Mouse (Mus musculus) heart, embryonic 12.5 days (tissue): Measurements from ENCODE around the gene Fndc3b. TPM values are rescaled to one million over a fixed set of nuclear protein-coding genes. Genes with fewer than 3 reads are reported as not detected.

Experiments
- ATAC-seq: fragments of 200-750 bp; cut with Nextera tagmentation; 2 replicates; pipeline ENCODE4 v1.8.0; 2017; ENCODE audit warnings: moderate TSS enrichment, moderate library complexity; ENCODE audit not compliant: insufficient number of reproducible peaks, low FRiP score
- H3K27ac ChIP-seq: fragments of 300-500 bp; sonication (generic); 2 replicates; pipeline ENCODE4 v1.5.1; 2016; ENCODE audit warnings: mild to moderate bottlenecking, moderate library complexity; ENCODE audit not compliant: poor library complexity, severe bottlenecking
- H3K27me3 ChIP-seq: fragments of 300-500 bp; sonication (generic); replicated peaks from 2 replicates; pipeline ENCODE4 v1.6.1; 2016; ENCODE audit warnings: mild to moderate bottlenecking, moderate library complexity
- H3K36me3 ChIP-seq: fragments of 300-500 bp; sonication (generic); 2 replicates; pipeline ENCODE4 v1.6.1; 2016; ENCODE audit warnings: mild to moderate bottlenecking, moderate library complexity
- H3K4me1 ChIP-seq: fragments of 300-500 bp; sonication (generic); replicated peaks from 2 replicates; pipeline ENCODE4 v1.6.1; 2016; ENCODE audit warnings: mild to moderate bottlenecking
- H3K4me2 ChIP-seq: fragments of 300-500 bp; sonication (generic); 2 replicates; pipeline ENCODE4 v1.6.1; 2016; ENCODE audit warnings: mild to moderate bottlenecking, moderate library complexity
- H3K4me3 ChIP-seq: fragments of 300-500 bp; sonication (generic); 2 replicates; pipeline ENCODE4 v1.5.1; 2016; ENCODE audit warnings: mild to moderate bottlenecking
- H3K9ac ChIP-seq: fragments of 300-500 bp; sonication (generic); 2 replicates; pipeline ENCODE4 v1.6.1; 2016; ENCODE audit warnings: mild to moderate bottlenecking, moderate library complexity
- H3K9me3 ChIP-seq: fragments of 300-500 bp; sonication (generic); replicated peaks from 2 replicates; pipeline ENCODE4 v1.6.1; 2016; ENCODE audit warnings: mild to moderate bottlenecking, moderate library complexity
- WGBS: fragments of 180-500 bp; shearing (Covaris S2); methylation state at CpG from one replicate; pipeline ENCODE4 v1.1.7; 2016; 5-methylcytosine and 5-hydroxymethylcytosine counted together
- polyA plus RNA-seq: library from polyadenylated mRNA; unstranded; fragments of >200 nt; fragmentation: Nextera tagmentation; extraction: Ambion mirVana; gene quantifications from 2 replicates; pipeline ENCODE4 v1.2.1, GENCODE M21; 2016

Fndc3b gene
- polyA plus RNA-seq, 1 experiment from 2014 or later = 36.8 TPM

DNA sequence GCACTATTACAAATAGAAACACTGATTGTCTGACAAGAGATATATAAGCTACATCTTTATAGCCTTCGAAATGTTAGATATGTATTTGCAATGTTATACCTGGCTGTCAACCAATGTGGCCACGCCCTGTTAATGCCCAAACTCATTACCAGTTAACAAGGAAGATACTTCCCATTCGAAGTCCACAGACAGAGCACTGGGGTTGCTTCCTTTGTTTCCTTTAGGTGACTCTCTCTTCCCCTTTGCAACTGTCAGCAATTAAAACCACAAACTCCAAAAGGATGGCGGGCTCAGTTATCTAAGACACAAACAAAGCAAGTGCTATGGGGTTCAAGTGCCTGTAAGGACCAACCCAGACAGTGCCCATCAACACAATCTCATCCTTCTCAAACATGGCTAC lies 43.8 kb downstream of the Fndc3b start:
- H3K9ac ChIP-seq = no peak overlapping the region
- no peak overlapping the region for H3K4me3 ChIP-seq
- WGBS = 71% methylated on average over 4 of the region's 4 CpGs
- H3K9me3 ChIP-seq = no peaks in the 10 kb centered on the region
- H3K4me1 ChIP-seq = peaks cover 84% of the 10 kb centered on the region
- no peak overlapping the region for H3K4me2 ChIP-seq
- no peak for ATAC-seq
- H3K36me3 ChIP-seq = no peaks in the 10 kb centered on the region; the same call in 1 of the 2 replicates
- no peaks in the 10 kb centered on the region for H3K27me3 ChIP-seq
- H3K27ac ChIP-seq = no peak overlapping the region

DNA sequence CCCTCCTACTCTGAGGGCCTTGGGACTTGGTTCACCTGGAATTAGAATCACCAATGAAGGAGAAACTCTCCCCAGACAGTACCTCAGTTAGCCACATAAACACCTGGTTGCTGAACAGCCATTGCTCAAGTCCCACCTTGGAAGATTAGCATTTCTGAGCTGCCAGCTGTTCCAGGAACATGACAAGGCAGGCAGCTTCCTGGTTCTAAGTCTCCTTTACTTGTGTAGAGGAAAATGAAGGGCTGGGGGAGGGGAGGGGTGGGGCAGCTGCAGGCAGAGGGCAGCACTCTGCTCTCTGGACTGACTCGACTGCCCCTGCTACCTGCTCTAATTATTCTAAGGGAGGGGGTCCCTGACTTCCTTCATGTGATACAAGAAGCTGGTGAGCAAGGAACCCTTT lies 45.8 kb downstream of the Fndc3b start:
- Histone ChIP-seq H3K27ac (peak overlapping the region; percentile 1), H3K36me3 (no peaks in the 10 kb centered on the region; the same call in 1 of the 2 replicates), H3K9me3 (no peaks in the 10 kb centered on the region), H3K4me2 (no peak overlapping the region), H3K4me3 (no peak overlapping the region), H3K4me1 (peaks cover 81% of the 10 kb centered on the region), H3K9ac (no peak overlapping the region), H3K27me3 (no peaks in the 10 kb centered on the region)
- WGBS = 0% methylated on average over 1 of the region's 1 CpGs
- ATAC-seq = no peak

DNA sequence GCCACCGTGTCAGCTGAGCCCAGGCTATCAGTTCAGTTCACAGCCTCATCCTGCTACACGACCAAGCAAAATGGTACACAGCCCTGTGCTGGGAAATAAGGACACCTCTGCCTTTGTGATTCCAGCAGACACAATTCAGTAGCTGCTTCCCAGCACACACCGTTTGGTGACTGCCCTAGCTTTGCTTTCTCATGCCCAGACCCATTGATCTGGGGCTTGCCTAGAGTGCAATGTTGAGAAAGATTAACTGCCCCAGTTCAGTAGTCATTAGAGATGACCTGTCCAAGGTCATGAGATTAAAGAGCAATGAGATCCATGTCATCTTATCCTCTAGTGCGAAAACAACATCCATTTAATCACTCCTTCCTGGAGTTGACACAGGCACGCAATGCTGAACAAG lies 47.9 kb downstream of the Fndc3b start:
- Histone ChIP-seq H3K27me3 (no peaks in the 10 kb centered on the region), H3K4me1 (peaks cover 76% of the 10 kb centered on the region), H3K27ac (peak overlapping the region; percentile 77), H3K4me3 (no peak overlapping the region), H3K9me3 (no peaks in the 10 kb centered on the region), H3K4me2 (no peak overlapping the region), H3K36me3 (0 out of 2 replicates have a peak, but pooled peaks cover 3% of the 10 kb centered on the region), H3K9ac (no peak overlapping the region)
- 31% methylated on average over 5 of the region's 5 CpGs for WGBS
- no peak for ATAC-seq

DNA sequence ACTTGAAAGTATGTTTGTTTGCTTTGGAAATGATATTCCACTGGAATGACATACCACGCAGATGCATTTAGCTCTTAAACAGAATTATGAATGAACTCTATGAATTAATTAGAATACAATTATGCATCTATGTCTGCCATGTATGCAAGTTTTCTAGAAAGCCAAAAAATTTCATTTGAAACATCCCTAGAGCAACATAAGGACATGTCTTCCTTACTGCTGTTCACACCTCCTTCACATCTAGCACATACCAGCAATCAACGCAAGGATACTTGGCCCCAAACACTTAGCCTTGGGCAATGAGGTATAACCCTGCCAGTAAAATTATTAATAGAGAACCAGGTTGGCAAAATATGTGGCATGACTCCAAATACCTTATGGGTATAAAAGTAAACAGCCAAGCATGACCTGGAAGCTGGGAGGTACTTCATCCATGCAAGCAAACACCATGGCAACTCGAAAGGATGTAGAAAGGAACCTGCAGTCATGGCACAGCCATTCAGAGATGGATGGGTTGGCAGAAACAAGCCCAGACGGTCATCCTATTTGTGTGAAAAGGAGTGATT lies 52.8 kb downstream of the Fndc3b start:
- H3K4me1 ChIP-seq = peaks cover 84% of the 10 kb centered on the region
- H3K27ac ChIP-seq = peak overlapping the region; percentile 22; the same call in 1 of the 2 replicates
- 87% methylated on average over 4 of the region's 4 CpGs for WGBS
- no peak overlapping the region for H3K9ac ChIP-seq
- ATAC-seq = no peak
- no peaks in the 10 kb centered on the region for H3K9me3 ChIP-seq
- H3K36me3 ChIP-seq = 0 out of 2 replicates have a peak, but pooled peaks cover 3% of the 10 kb centered on the region
- no peaks in the 10 kb centered on the region for H3K27me3 ChIP-seq
- H3K4me2 ChIP-seq = no peak overlapping the region
- H3K4me3 ChIP-seq = no peak overlapping the region

DNA sequence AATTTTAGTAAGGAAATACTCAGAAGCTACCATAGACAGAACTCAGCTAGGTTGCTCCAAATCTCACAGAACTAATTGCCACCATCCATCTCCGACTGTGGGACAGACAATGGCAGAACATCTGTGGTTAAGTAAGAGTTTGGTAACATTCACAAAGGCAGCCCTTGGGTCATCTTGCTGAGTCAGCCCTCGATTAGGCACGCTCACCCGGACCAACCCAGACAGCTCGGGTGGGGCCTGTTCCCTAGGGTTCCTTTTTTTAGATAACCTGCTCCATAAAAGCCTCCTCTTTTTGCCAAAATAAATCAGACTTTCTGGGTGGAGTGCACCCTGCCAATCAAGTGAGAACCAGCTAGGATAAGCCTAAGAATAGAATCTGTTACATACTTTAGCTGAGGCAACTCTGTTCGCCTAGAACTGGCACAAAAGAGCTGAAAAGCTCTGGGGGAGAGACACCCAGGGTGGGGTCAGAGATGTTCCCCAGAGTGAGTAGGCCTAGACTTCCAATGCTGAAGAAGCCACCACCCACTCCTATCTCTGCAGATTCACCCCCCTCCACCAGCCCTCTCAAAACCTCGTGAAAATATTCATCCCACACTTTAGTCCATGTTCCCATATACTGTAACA lies 54.2 kb downstream of the Fndc3b start:
- no peaks in the 10 kb centered on the region for H3K27me3 ChIP-seq
- H3K9me3 ChIP-seq = no peaks in the 10 kb centered on the region
- 0 out of 2 replicates have a peak, but pooled peaks cover 3% of the 10 kb centered on the region for H3K36me3 ChIP-seq
- 0 out of 2 replicates have a peak overlapping the region, but pooled peaks have one; percentile 9 for H3K4me2 ChIP-seq
- no peak for ATAC-seq
- peaks cover 86% of the 10 kb centered on the region for H3K4me1 ChIP-seq
- no peak overlapping the region for H3K4me3 ChIP-seq
- WGBS = 18% methylated on average over 7 of the region's 7 CpGs
- peak overlapping the region; percentile 78 for H3K27ac ChIP-seq
- peak overlapping the region; percentile 33; the same call in 1 of the 2 replicates for H3K9ac ChIP-seq

DNA sequence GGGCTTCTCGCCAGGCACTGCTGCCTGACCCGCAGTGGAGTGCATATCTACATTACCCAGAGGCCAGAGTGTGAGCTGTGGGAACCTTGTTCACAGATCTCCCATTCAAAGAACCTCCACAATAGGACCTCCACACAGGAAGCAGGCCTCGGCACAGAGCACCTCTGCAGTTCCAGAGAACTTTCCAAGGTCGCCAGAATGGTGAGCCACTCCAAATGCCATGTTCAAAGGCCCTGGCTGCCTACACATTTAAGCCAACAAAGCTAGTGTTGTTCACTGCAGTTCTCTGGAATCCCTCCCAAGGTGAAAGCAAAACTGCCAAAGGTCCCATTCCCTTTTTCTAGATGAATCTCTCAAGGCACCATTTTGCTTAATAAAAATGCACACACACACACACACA lies 55.4 kb downstream of the Fndc3b start:
- ATAC-seq = no peak
- H3K27ac ChIP-seq = peak overlapping the region; percentile 83
- 0 out of 2 replicates have a peak, but pooled peaks cover 3% of the 10 kb centered on the region for H3K36me3 ChIP-seq
- H3K4me3 ChIP-seq = no peak overlapping the region
- H3K4me1 ChIP-seq = peaks cover 87% of the 10 kb centered on the region
- H3K9ac ChIP-seq = no peak overlapping the region
- peak overlapping the region; percentile 11; the same call in 1 of the 2 replicates for H3K4me2 ChIP-seq
- 21% methylated on average over 4 of the region's 4 CpGs for WGBS
- H3K27me3 ChIP-seq = no peaks in the 10 kb centered on the region
- H3K9me3 ChIP-seq = no peaks in the 10 kb centered on the region

DNA sequence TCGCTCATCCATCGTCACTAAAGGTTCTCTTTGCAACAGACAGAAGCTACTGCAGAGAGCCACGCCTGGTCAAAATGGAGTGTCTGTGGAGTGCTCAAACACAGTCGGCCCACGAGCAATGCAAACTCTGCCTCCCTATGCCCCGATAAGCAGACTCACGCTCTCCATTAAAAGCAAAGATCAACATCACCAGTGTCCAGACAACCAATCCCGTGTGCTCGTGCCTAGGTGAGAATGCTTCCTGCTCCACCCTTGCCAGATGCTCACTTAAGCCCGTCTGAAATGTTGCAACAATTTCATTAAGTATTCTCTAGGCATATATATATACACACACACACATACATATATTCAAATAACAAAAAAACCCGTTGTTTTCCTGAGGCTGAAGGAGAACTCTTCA lies 56.1 kb downstream of the Fndc3b start:
- Histone ChIP-seq H3K9ac (no peak overlapping the region), H3K4me2 (no peak overlapping the region), H3K4me3 (no peak overlapping the region), H3K27me3 (no peaks in the 10 kb centered on the region), H3K36me3 (0 out of 2 replicates have a peak, but pooled peaks cover 3% of the 10 kb centered on the region), H3K9me3 (no peaks in the 10 kb centered on the region), H3K4me1 (peaks cover 88% of the 10 kb centered on the region), H3K27ac (peak overlapping the region; percentile 83)
- no peak for ATAC-seq
- WGBS = 74% methylated on average over 11 of the region's 11 CpGs

DNA sequence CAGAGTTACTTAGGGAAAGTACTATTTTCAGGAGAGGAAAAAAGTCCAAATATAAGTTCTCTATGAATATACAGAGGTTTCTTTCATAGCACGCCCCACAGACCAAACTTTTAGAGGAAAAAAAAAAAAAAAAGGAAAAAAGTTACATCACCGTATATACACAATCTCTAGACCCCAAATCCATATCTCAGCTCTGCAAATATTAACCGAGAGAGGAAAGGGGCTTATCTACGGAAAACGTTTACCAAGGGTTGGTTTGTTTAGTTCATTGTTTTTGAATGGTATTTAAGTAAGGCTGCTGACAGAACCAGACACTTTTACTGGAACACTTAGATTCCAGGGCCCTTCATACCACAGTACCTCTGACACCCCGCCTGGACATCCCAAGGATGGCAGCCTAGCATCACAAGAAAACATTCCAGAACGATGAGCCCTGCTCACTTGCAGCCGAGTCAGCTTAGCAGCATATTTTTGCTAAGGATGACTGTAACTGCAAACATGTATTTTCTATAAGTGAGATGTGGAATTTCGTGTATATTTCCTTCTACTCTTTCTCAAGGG lies 58.6 kb downstream of the Fndc3b start:
- Histone ChIP-seq H3K27me3 (no peaks in the 10 kb centered on the region), H3K9me3 (no peaks in the 10 kb centered on the region), H3K4me2 (no peak overlapping the region), H3K4me1 (peaks cover 91% of the 10 kb centered on the region), H3K27ac (peak overlapping the region; percentile 77), H3K4me3 (no peak overlapping the region), H3K36me3 (no peaks in the 10 kb centered on the region), H3K9ac (no peak overlapping the region; the same call in 1 of the 2 replicates)
- no peak for ATAC-seq
- 29% methylated on average over 9 of the region's 9 CpGs for WGBS

DNA sequence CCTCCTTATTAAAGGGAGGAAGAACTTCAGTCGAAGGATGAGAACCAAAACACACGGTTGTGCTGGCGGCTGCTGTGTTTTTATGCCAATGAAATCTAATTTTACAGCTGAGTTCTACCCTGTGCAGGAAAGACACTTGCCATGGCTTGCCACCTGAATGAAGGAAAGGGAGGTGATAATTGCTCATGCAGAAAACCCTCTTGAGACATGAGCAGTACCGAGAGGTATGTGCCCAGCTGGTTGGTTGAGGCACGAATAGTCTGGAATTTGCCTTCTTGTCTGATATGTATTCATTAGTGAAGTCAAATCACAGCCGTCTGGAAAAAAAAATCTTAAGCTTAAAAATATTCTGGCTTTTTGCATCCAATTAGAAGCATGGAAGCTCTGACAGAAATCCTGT lies 59.4 kb downstream of the Fndc3b start:
- Histone ChIP-seq H3K4me2 (no peak overlapping the region), H3K4me1 (peaks cover 91% of the 10 kb centered on the region), H3K9me3 (no peaks in the 10 kb centered on the region), H3K4me3 (no peak overlapping the region), H3K9ac (no peak overlapping the region), H3K36me3 (no peaks in the 10 kb centered on the region), H3K27ac (peak overlapping the region; percentile 53), H3K27me3 (no peaks in the 10 kb centered on the region)
- 48% methylated on average over 6 of the region's 6 CpGs for WGBS
- no peak for ATAC-seq

DNA sequence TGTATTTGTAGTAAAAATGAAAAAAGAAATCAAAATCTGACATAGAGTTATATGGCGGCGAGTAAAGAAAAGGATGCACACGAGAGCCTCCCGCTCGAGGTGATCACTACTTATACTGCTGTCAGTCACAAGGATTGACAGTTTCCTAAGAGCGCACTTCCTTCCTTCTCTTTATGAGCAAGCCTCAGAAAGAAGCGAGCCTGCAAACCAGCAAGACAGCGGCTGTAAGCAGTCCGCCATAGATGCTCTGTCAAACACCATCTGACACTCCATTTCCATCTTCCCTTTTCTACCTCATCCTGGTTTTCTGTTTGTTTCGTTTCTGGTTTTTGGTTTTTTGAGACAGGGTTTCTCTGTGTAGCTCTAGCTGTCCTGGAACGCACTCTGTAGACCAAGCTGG lies 61.0 kb downstream of the Fndc3b start:
- Histone ChIP-seq H3K4me1 (peaks cover 89% of the 10 kb centered on the region), H3K9me3 (no peaks in the 10 kb centered on the region), H3K36me3 (no peaks in the 10 kb centered on the region), H3K9ac (no peak overlapping the region), H3K4me3 (no peak overlapping the region), H3K4me2 (no peak overlapping the region), H3K27me3 (no peaks in the 10 kb centered on the region), H3K27ac (no peak overlapping the region; the same call in 1 of the 2 replicates)
- WGBS = 78% methylated on average over 11 of the region's 11 CpGs
- ATAC-seq = no peak

DNA sequence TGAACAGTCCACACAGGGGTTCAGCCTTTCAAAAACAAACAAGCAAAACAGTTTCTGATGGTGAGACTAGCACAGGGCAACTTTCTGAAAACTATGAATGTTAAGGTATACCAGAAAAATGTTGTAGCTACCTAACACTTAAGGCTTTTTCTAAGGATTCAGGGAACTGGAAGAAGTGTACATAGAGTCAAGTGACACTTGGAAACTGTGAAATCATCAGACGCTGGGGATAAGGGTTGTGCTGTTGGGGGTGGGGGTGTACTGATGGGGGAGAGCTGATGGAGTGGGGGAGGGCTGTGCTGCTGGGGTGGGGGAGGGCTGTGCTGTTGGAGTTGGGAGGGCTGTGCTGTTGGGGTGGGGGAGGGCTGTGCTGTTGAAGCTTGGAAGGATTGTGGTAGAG lies 61.8 kb downstream of the Fndc3b start:
- no peak for ATAC-seq
- H3K4me2 ChIP-seq = no peak overlapping the region
- WGBS = 19% methylated on average over 1 of the region's 1 CpGs
- no peaks in the 10 kb centered on the region for H3K9me3 ChIP-seq
- peak overlapping the region; percentile 15; the same call in 1 of the 2 replicates for H3K27ac ChIP-seq
- H3K27me3 ChIP-seq = no peaks in the 10 kb centered on the region
- no peak overlapping the region for H3K9ac ChIP-seq
- H3K4me3 ChIP-seq = no peak overlapping the region
- H3K36me3 ChIP-seq = no peaks in the 10 kb centered on the region
- H3K4me1 ChIP-seq = peaks cover 89% of the 10 kb centered on the region
